Mouse (Mus musculus) 3134 (cell line): ENCODE results near the gene Nfkbie.

ENCODE experiments used
- DNase-seq: peaks from one replicate; pipeline ENCODE4 v3.0.0-alpha.2; 2011; ENCODE audit warnings: low spot score; ENCODE audit not compliant: insufficient read length; ENCODE audit errors: extremely low read depth

Nfkbie gene

GRCm38 (mm10) chr17:45594881-45595735 lies 39.6 kb downstream of the Nfkbie start:
- peak; percentile 82 for DNase-seq

- no peak for DNase-seq
These were observed 40.4 kb downstream of the Nfkbie start for GRCm38 (mm10) chr17:45595736-45596390.

- peak; percentile 93 for DNase-seq
These were observed 41.3 kb downstream of the Nfkbie start for GRCm38 (mm10) chr17:45596631-45597396.

- DNase-seq, result peak; percentile 80
These were observed 42.3 kb downstream of the Nfkbie start for GRCm38 (mm10) chr17:45597787-45598186.

GRCm38 (mm10) chr17:45598376-45598775 lies 42.9 kb downstream of the Nfkbie start:
- DNase-seq, result no peak

GRCm38 (mm10) chr17:45598891-45599290 lies 43.4 kb downstream of the Nfkbie start:
- DNase-seq, result no peak

- DNase-seq, result peak; percentile 67
These were observed 44.1 kb downstream of the Nfkbie start, which contains the start of gene Slc29a1 for GRCm38 (mm10) chr17:45599446-45600242. Slc29a1 (minus strand) TSS chr17:45599606.

- no peak for DNase-seq
These were observed 44.8 kb downstream of the Nfkbie start for GRCm38 (mm10) chr17:45600267-45600666.

GRCm38 (mm10) chr17:45601325-45601724 lies 45.8 kb downstream of the Nfkbie start:
- no peak for DNase-seq

- DNase-seq, result no peak
These were observed 46.4 kb downstream of the Nfkbie start, which contains the start of gene Mymx for GRCm38 (mm10) chr17:45601877-45602304. Mymx (minus strand) TSS chr17:45602102.

GRCm38 (mm10) chr17:45602984-45603383 lies 47.5 kb downstream of the Nfkbie start:
- no peak for DNase-seq

- no peak for DNase-seq
These were observed 51.7 kb downstream of the Nfkbie start for GRCm38 (mm10) chr17:45606992-45607879.

GRCm38 (mm10) chr17:45608396-45608795 lies 52.9 kb downstream of the Nfkbie start:
- no peak for DNase-seq

GRCm38 (mm10) chr17:45610144-45610866 lies 54.8 kb downstream of the Nfkbie start:
- no peak for DNase-seq

GRCm38 (mm10) chr17:45612008-45612407 lies 56.5 kb downstream of the Nfkbie start:
- DNase-seq, result no peak
